Mouse (Mus musculus): ENCODE measurements around the gene Nckap5l. TPM values are rescaled to one million over a fixed set of nuclear protein-coding genes. Genes with fewer than 3 reads are reported as not detected.

Gene Nckap5l
- polyA plus RNA-seq, 1 experiment from 2014 or later: 11.7 TPM

DNA sequence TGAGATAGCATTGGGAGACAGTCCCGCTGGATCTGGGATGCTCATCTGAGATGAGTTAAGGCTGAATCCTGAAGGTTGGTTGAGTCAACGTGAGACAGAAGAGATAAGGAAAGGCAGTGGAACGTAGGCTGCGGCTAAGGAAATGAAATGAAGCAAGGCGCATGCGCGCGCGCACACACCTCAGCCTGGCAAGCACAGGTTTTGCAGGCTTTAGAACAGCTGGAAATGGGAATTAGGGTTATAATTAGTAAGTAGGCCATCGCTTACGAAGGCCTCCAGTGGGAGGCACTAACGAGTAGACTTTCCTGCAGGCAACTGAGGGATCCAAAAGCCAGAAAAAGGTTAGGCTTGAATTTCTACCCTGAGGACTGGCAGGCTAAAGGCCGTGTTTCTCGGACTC, 45.8 kb downstream of the Nckap5l start:
- no peaks in the 10 kb centered on the region for H3K9me3 ChIP-seq (replicated peaks)
- H3K27me3 ChIP-seq: no peaks in the 10 kb centered on the region
- H3K27ac ChIP-seq (replicated peaks): no peak overlapping the region
- H3K36me3 ChIP-seq: peaks cover 35% of the 10 kb centered on the region
- H3K9ac ChIP-seq: no peak overlapping the region
- no peak overlapping the region for H3K4me2 ChIP-seq (replicated peaks)
- peaks cover 5% of the 10 kb centered on the region for H3K4me1 ChIP-seq
- WGBS: 51% methylated on average over 14 of the region's 14 CpGs
- no peak for ATAC-seq (ENCODE audit: insufficient number of reproducible peaks, low FRiP score, low TSS enrichment, low read depth)
- no peak overlapping the region for H3K4me3 ChIP-seq (replicated peaks)

DNA sequence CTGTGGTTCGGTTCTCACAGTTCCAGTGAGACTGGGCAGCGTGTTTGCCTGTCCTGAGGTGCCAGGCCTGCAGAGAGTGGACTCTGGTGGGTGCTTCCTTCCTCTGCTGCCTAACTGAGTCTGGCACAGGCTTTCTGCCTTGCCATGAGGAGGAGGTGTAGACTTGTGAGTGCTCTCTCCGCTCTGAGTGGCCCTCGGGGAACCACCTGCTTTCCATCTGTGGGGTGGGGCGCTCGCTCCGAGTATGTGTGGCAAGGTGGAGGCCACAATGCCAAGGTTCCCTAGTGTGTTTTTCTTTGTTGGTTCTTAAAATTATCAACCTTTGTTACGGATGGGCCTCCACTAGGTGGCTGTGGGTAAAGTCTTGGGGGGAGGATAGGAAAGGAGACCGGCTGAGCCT, 48.7 kb downstream of the Nckap5l start:
- no peaks in the 10 kb centered on the region for H3K4me1 ChIP-seq
- 84% methylated on average over 9 of the region's 9 CpGs for WGBS
- no peak overlapping the region for H3K4me3 ChIP-seq (replicated peaks)
- H3K4me2 ChIP-seq (replicated peaks): no peak overlapping the region
- peaks cover 64% of the 10 kb centered on the region for H3K36me3 ChIP-seq
- no peak for ATAC-seq (ENCODE audit: insufficient number of reproducible peaks, low FRiP score, low TSS enrichment, low read depth)
- H3K9me3 ChIP-seq (replicated peaks): no peaks in the 10 kb centered on the region
- no peaks in the 10 kb centered on the region for H3K27me3 ChIP-seq
- no peak overlapping the region for H3K9ac ChIP-seq
- H3K27ac ChIP-seq (replicated peaks): no peak overlapping the region

DNA sequence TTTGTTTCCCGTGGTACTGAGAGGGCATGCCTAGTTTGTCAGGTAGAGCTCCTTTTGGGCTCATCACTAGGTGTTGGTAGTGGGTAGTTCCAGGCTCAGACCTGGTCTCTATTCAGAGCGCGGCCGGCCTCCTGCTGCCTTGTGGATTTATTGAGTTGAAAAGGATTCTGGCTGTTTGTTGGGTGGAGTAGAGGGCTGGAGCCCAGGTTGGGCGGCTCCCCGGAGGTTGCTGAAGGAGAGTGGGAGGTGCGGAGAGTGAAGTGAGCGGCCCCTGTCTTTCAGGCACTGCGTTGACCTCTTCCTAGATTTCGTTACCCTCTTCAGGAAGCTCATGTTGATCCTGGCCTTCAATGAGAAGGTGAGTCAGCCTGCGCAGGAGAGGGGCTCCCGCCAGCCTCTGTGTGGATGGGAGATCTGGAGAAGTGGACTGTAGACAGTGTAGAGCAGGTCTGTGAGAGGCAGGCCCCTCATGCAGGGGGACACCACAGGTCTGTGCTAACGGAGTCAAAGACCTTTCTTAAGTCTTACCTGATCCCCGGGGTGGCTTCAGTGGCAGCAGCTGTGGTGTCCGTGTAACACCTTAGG, 50.5 kb downstream of the Nckap5l start:
- Histone ChIP-seq H3K4me2 (replicated peaks) (no peak overlapping the region), H3K4me1 (no peaks in the 10 kb centered on the region), H3K4me3 (replicated peaks) (no peak overlapping the region), H3K27ac (replicated peaks) (no peak overlapping the region), H3K36me3 (peaks cover 78% of the 10 kb centered on the region), H3K27me3 (no peaks in the 10 kb centered on the region), H3K9ac (no peak overlapping the region), H3K9me3 (replicated peaks) (no peaks in the 10 kb centered on the region)
- no peak for ATAC-seq (ENCODE audit: insufficient number of reproducible peaks, low FRiP score, low TSS enrichment, low read depth)
- WGBS: 90% methylated on average over 15 of the region's 15 CpGs

- H3K4me1 ChIP-seq: 0 out of 2 replicates have a peak, but pooled peaks cover under 1% of the 10 kb centered on the region
- WGBS: 80% methylated on average over 9 of the region's 9 CpGs
- no peak overlapping the region for H3K4me3 ChIP-seq (replicated peaks)
- no peaks in the 10 kb centered on the region for H3K9me3 ChIP-seq (replicated peaks)
- no peak overlapping the region for H3K27ac ChIP-seq (replicated peaks)
- H3K9ac ChIP-seq: no peak overlapping the region
- no peak for ATAC-seq (ENCODE audit: insufficient number of reproducible peaks, low FRiP score, low TSS enrichment, low read depth)
- no peaks in the 10 kb centered on the region for H3K27me3 ChIP-seq
- H3K36me3 ChIP-seq: peaks cover 77% of the 10 kb centered on the region
- H3K4me2 ChIP-seq (replicated peaks): no peak overlapping the region
Measured at GRCm38 (mm10) chr15:99405150-99405549, 52.4 kb downstream of the Nckap5l start.

DNA sequence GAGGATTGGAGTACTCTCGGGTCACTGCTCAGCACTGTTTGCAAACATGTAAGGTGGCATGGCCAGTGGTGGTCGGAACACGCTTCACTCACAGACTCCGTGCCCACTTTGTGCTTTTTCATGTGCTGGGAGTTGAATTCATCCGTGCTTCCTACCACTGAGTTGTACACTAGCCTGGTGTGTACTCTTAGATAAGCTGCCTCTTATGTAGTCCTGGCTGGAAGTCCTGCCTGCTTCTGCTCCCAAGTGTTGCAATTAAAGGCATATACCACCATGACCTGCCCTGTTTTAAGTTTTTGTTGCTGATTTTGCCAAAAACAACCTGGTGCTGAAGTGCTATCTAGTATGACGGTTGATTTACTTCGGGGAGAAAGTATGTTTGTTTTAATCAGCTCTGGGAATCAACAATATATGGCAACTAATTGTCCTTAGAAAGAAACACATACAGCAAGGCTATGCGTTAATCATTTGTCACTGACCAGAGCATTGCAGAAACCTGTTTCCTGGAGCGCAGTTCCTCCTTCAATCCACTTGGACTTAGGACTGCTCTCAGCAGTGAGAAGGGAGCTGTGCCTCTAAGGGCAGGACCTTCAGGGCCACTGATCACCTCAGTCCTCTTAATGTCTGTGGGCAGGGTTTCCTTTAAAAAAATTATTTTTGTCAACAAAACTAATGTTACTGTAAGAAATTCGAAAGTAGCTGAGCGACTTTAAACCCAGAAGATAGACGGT, 54.2 kb downstream of the Nckap5l start:
- 91% methylated on average over 12 of the region's 12 CpGs for WGBS
- H3K4me1 ChIP-seq: peaks cover 17% of the 10 kb centered on the region; the same call in 1 of the 2 replicates
- H3K9me3 ChIP-seq (replicated peaks): no peaks in the 10 kb centered on the region
- H3K4me3 ChIP-seq (replicated peaks): no peak overlapping the region
- H3K36me3 ChIP-seq: peaks cover 61% of the 10 kb centered on the region
- H3K27ac ChIP-seq (replicated peaks): no peak overlapping the region
- no peak overlapping the region for H3K4me2 ChIP-seq (replicated peaks)
- no peak overlapping the region for H3K9ac ChIP-seq
- ATAC-seq (ENCODE audit: insufficient number of reproducible peaks, low FRiP score, low TSS enrichment, low read depth): no peak
- H3K27me3 ChIP-seq: no peaks in the 10 kb centered on the region

DNA sequence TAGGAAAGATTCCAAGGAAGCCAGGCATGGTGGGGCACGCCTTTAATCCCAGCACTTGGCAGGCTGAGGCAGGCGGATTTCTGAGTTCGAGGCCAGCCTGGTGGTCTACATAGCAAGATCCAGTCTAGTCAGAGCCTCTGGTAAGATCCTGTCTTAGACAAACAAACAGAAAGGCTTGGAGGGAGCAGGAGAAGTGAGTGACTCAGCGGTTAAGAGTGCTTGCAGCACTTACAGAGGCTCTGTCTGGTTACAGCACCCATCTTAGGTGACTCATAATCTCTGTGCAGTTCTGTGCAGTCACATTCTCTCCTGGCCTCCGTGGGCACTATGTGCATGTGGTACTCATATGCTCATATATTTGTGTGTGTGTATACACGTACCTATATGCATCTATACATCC, 56.9 kb downstream of the Nckap5l start:
- H3K27ac ChIP-seq (replicated peaks): no peak overlapping the region
- no peaks in the 10 kb centered on the region for H3K27me3 ChIP-seq
- H3K9me3 ChIP-seq (replicated peaks): no peaks in the 10 kb centered on the region
- 85% methylated on average over 6 of the region's 6 CpGs for WGBS
- peaks cover 36% of the 10 kb centered on the region for H3K36me3 ChIP-seq
- H3K4me1 ChIP-seq: peaks cover 33% of the 10 kb centered on the region
- no peak overlapping the region for H3K4me3 ChIP-seq (replicated peaks)
- H3K9ac ChIP-seq: no peak overlapping the region
- H3K4me2 ChIP-seq (replicated peaks): no peak overlapping the region
- ATAC-seq (ENCODE audit: insufficient number of reproducible peaks, low FRiP score, low TSS enrichment, low read depth): no peak

DNA sequence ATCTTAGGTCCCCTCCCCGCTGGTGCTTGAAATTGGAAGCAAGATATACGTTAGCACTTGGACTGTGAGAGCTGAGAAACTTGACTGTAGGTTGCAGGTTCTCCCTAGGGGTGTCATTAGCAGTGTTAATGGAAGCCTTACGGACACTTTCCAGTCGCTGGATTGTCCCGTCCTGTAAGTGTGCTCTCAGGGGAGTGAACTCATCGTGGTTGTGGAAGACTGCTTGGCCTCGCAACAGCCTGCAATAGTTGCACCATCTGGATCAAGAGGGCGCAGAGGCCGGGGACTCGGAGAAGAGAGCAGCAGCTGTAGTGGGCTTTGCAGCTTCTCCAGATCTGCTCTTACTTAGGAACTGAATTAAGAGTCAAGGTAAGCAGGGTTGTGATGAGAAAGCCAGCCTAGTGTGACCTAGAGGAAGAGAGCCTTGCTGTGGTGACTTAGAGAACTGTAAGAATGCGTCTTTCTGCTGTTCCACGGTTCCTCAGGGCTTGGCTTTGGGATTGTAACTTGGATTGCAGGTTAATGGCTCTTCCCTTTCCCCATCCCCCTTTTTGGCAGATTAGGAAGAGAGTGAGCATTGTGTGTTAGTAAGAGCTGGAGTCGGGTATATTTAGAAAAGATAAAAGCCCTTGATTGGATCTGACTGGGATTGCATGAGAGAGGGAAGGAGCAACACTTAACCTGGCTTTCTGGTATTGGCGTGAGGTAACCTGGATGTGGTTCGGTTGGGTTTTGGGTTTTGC, 57.9 kb downstream of the Nckap5l start:
- 64% methylated on average over 15 of the region's 15 CpGs for WGBS
- H3K36me3 ChIP-seq: peaks cover 27% of the 10 kb centered on the region
- H3K4me1 ChIP-seq: peaks cover 42% of the 10 kb centered on the region
- no peak overlapping the region for H3K4me3 ChIP-seq (replicated peaks)
- no peaks in the 10 kb centered on the region for H3K27me3 ChIP-seq
- H3K4me2 ChIP-seq (replicated peaks): no peak overlapping the region
- no peak; the same call in 1 of the 2 replicates for ATAC-seq (ENCODE audit: insufficient number of reproducible peaks, low FRiP score, low TSS enrichment, low read depth)
- H3K9me3 ChIP-seq (replicated peaks): no peaks in the 10 kb centered on the region
- 0 out of 2 replicates have a peak overlapping the region, but pooled peaks have one; percentile 7 for H3K27ac ChIP-seq (replicated peaks)
- no peak overlapping the region for H3K9ac ChIP-seq

- Histone ChIP-seq H3K4me1 (peaks cover 50% of the 10 kb centered on the region), H3K4me3 (replicated peaks) (no peak overlapping the region), H3K27ac (replicated peaks) (no peak overlapping the region), H3K27me3 (no peaks in the 10 kb centered on the region), H3K4me2 (replicated peaks) (no peak overlapping the region), H3K9ac (no peak overlapping the region), H3K36me3 (peaks cover 9% of the 10 kb centered on the region), H3K9me3 (replicated peaks) (no peaks in the 10 kb centered on the region)
- 75% methylated on average over 2 of the region's 2 CpGs for WGBS
- ATAC-seq (ENCODE audit: insufficient number of reproducible peaks, low FRiP score, low TSS enrichment, low read depth): no peak
Measured at GRCm38 (mm10) chr15:99397622-99398021, 59.9 kb downstream of the Nckap5l start.

DNA sequence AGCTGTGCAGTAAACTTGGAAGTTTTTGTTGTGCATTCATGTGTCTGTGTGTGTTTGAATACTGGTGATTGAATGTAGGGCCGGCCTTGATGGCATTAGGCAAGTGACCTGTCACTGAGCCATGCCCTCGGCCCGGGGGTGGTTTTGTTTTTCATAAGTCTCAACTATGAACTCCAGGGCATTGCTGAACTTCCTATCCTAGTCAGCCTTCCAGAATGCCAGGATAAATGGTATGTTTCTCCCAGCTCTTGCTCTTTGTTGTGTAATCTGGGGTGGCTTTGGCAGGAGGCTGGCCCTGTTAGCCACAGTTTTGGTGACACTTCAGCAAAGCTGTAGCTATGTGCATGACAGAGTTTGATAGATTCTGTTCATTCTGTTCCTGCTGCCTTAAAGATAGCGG, 60.7 kb downstream of the Nckap5l start:
- WGBS: 64% methylated on average over 4 of the region's 4 CpGs
- Histone ChIP-seq H3K4me1 (peaks cover 55% of the 10 kb centered on the region), H3K9ac (no peak overlapping the region), H3K27me3 (no peaks in the 10 kb centered on the region), H3K27ac (replicated peaks) (no peak overlapping the region), H3K9me3 (replicated peaks) (no peaks in the 10 kb centered on the region), H3K4me2 (replicated peaks) (no peak overlapping the region), H3K4me3 (replicated peaks) (no peak overlapping the region), H3K36me3 (0 out of 2 replicates have a peak, but pooled peaks cover 3% of the 10 kb centered on the region)
- ATAC-seq (ENCODE audit: insufficient number of reproducible peaks, low FRiP score, low TSS enrichment, low read depth): no peak

GRCm38 (mm10) chr15:99396462-99396861, 61.1 kb downstream of the Nckap5l start:
- Histone ChIP-seq H3K36me3 (0 out of 2 replicates have a peak, but pooled peaks cover 2% of the 10 kb centered on the region), H3K27me3 (no peaks in the 10 kb centered on the region), H3K4me1 (peaks cover 55% of the 10 kb centered on the region), H3K9me3 (replicated peaks) (no peaks in the 10 kb centered on the region), H3K9ac (no peak overlapping the region), H3K4me2 (replicated peaks) (no peak overlapping the region), H3K4me3 (replicated peaks) (no peak overlapping the region), H3K27ac (replicated peaks) (no peak overlapping the region)
- WGBS: 82% methylated on average over 1 of the region's 1 CpGs
- ATAC-seq (ENCODE audit: insufficient number of reproducible peaks, low FRiP score, low TSS enrichment, low read depth): no peak
